Mouse (Mus musculus) CH12.LX (cell line): ENCODE results near the gene Clca4a.

Experiments
- CHD2 ChIP-seq: IDR thresholded peaks from 2 replicates; pipeline ENCODE4 v1.6.1; 2011; ENCODE audit warnings: low read length, improper control_type of control experiment
- CTCF ChIP-seq, 2 experiments: IDR thresholded peaks in 1 of 2; conservative IDR thresholded peaks in 1 of 2; 2 replicates each; pipeline ENCODE4 v1.5.1; 2011 to 2012; ENCODE audit warnings: low read depth in 2 of 2, low read length in 2 of 2, improper control_type of control experiment in 1 of 2, inconsistent platforms in 1 of 2, mild to moderate bottlenecking in 1 of 2, moderate library complexity in 1 of 2
- EP300 ChIP-seq: IDR thresholded peaks from 2 replicates; pipeline ENCODE4 v1.6.1; 2011; ENCODE audit warnings: low read length, improper control_type of control experiment
- ETS1 ChIP-seq: conservative IDR thresholded peaks from 2 replicates; pipeline ENCODE4 v1.6.1; 2012; ENCODE audit warnings: low read depth, mild to moderate bottlenecking, inconsistent platforms, low read length, improper control_type of control experiment, moderate library complexity
- HCFC1 ChIP-seq: IDR thresholded peaks from 2 replicates; pipeline ENCODE4 v1.6.1; 2012; ENCODE audit warnings: low read depth, mild to moderate bottlenecking, inconsistent platforms, low read length, improper control_type of control experiment
- MAFK ChIP-seq: IDR thresholded peaks from 2 replicates; pipeline ENCODE4 v1.6.1; 2011; ENCODE audit warnings: low read length, improper control_type of control experiment; ENCODE audit not compliant: insufficient replicate concordance
- MAX ChIP-seq: IDR thresholded peaks from 2 replicates; pipeline ENCODE4 v1.6.1; 2011; ENCODE audit warnings: low read length, improper control_type of control experiment
- PAX5 ChIP-seq: IDR thresholded peaks from 2 replicates; pipeline ENCODE4 v1.6.1; 2012; ENCODE audit warnings: low read length, inconsistent platforms, mixed read lengths
- POLR2A ChIP-seq: IDR thresholded peaks from 2 replicates; pipeline ENCODE4 v1.6.1; 2011; ENCODE audit warnings: low read depth, mild to moderate bottlenecking, improper control_type of control experiment, low read length
- POLR2AphosphoS2 ChIP-seq: IDR thresholded peaks from 2 replicates; pipeline ENCODE4 v1.6.1; 2011; ENCODE audit warnings: low read depth, low read length, improper control_type of control experiment
- USF1 ChIP-seq: IDR thresholded peaks from 2 replicates; pipeline ENCODE4 v1.6.1; 2014; ENCODE audit warnings: low read depth, mild to moderate bottlenecking, inconsistent platforms, low read length, improper control_type of control experiment
- ZMIZ1 ChIP-seq: IDR thresholded peaks from 2 replicates; pipeline ENCODE4 v1.6.1; 2012; ENCODE audit warnings: low read depth, mild to moderate bottlenecking, inconsistent platforms, low read length, improper control_type of control experiment
- ZNF384 ChIP-seq: IDR thresholded peaks from 2 replicates; pipeline ENCODE4 v1.6.1; 2012; ENCODE audit warnings: low read depth, low read length, improper control_type of control experiment, inconsistent platforms

GRCm38 (mm10) chr3:144985890-144986289 lies 11.0 kb upstream of the Clca4a start:
- TF ChIP-seq CTCF (conservative IDR thresholded peaks at IDR 0.05 in 1 of 2, IDR thresholded peaks at IDR 0.05 in 1 of 2; ENCODE audit: low read depth in 2 of 2, low read length in 2 of 2) (no peak), USF1 (no peak), POLR2A (no peak), CHD2 (no peak), EP300 (no peak), MAFK (no peak), POLR2AphosphoS2 (no peak), MAX (no peak), HCFC1 (no peak), ZMIZ1 (no peak), ETS1 (no peak), PAX5 (no peak), ZNF384 (no peak)
